In the genomic region with DNA sequence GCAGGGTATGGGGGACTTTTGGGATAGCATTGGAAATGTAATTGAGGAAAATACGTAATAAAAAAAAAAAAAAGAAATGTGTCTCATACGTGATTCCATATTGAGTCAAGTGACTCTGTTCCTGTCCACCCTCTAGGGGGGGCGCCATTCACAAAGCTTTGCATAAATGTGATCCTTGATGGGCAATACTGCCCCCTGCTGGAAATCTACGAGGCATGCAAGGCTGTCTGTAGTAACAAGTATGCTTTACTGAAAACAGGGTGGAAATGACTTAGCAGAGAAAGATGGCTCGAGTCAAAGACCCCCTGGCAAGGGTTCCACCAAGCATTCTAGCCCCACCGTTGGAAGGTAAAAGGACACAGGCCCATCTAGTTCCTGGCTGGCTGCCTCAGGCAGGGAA, we compare ENCODE assay signal across 8 mouse cellular contexts.
DNase-seq lines count a peak whose midpoint lies in the region; ATAC-seq and TF ChIP-seq lines count a peak whose summit lies in the region.

No protein-coding gene starts in this region.

- in situ Hi-C loops in ES-E14 (cut with MboI; ENCODE audit: low sequenced_read_pairs in 2 of 2, unreplicated experiment in 2 of 2) = no loop called here

- no peak overlapping the region for H3K4me3 ChIP-seq in kidney, adult 2 months (ENCODE audit: insufficient read depth, low read depth, low read length)
- H3K4me3 ChIP-seq in ES-E14 (ENCODE audit: insufficient read depth in 1 of 2, low read depth in 1 of 2, low read length in 2 of 2, poor library complexity in 1 of 2, severe bottlenecking in 1 of 2) = no peak overlapping the region

- ATAC-seq in common myeloid progenitor, adult 5-6 weeks (replicated peaks; ENCODE audit: low read depth, poor library complexity, severe bottlenecking) = peak; percentile 74

- H3K27ac ChIP-seq in kidney, adult 2 months (ENCODE audit: insufficient read depth, low read depth, low read length) = no peak overlapping the region
- no peak overlapping the region for H3K27ac ChIP-seq in ES-E14 (ENCODE audit: insufficient read depth, low read depth, low read length, poor library complexity, severe bottlenecking)

- H3K9ac ChIP-seq in ES-E14 (ENCODE audit: insufficient read depth, low read depth, low read length, poor library complexity, severe bottlenecking) = no peak overlapping the region

- H3K9me3 ChIP-seq in ES-E14 (ENCODE audit: control insufficient read depth, insufficient read depth, low read depth, low read length) = no peaks in the 10 kb centered on the region

- no peaks in the 10 kb centered on the region for H3K36me3 ChIP-seq in kidney, adult 2 months (ENCODE audit: control insufficient read depth, insufficient read depth, low read length)
- no peaks in the 10 kb centered on the region for H3K36me3 ChIP-seq in ES-E14 (ENCODE audit: control insufficient read depth, insufficient read depth, low read length, poor library complexity, severe bottlenecking)

- WGBS in kidney, adult 2 months = 57% methylated on average over 6 of the region's 6 CpGs

- peak; percentile 41 for TF ChIP-seq CTCF in kidney, adult 2 months (conservative IDR thresholded peaks at IDR 0.05; ENCODE audit: insufficient read depth, insufficient read length, low read depth, low read length)

- no peak for DNase-seq in kidney, adult 2 months
- DNase-seq in kidney, adult 18-20 months = no peak
- peak; percentile 51 for DNase-seq in ES-E14 (ENCODE audit: low read depth, low spot score)
- DNase-seq in retina, embryonic 14.5 days (ENCODE audit: low spot score) = peak; percentile 61
- DNase-seq in urinary bladder, postnatal 10 days (ENCODE audit: low spot score) = no peak
- DNase-seq in frontal cortex, postnatal 10 days (ENCODE audit: low spot score in 2 of 2) = no peak
- no peak for DNase-seq in heart, adult 8-10 months (ENCODE audit: low spot score)

- no peaks in the 10 kb centered on the region for H3K4me1 ChIP-seq in kidney, adult 2 months (ENCODE audit: control insufficient read depth, insufficient read depth, low read length)
- H3K4me1 ChIP-seq in ES-E14 (ENCODE audit: control insufficient read depth in 2 of 2, insufficient read depth in 2 of 2, low read length in 2 of 2, poor library complexity in 1 of 2) = no peaks in the 10 kb centered on the region

- no peaks in the 10 kb centered on the region for H3K27me3 ChIP-seq in kidney, adult 2 months (replicated peaks; ENCODE audit: control insufficient read depth, insufficient read depth, low read length)

- no peak for TF ChIP-seq POLR2A in kidney, adult 2 months (IDR thresholded peaks at IDR 0.05; ENCODE audit: low read depth, low read length)

TF ChIP-seq in ES-E14, 5 proteins besides CTCF, POLR2A, EP300 and RAD21:
- TF ChIP-seq HCFC1 (IDR thresholded peaks at IDR 0.05; ENCODE audit: borderline replicate concordance, insufficient read depth, low read length) = no peak
- TF ChIP-seq ZC3H11A (IDR thresholded peaks at IDR 0.05; ENCODE audit: borderline replicate concordance, low read depth, low read length) = no peak
- TF ChIP-seq MAFK (IDR thresholded peaks at IDR 0.05; ENCODE audit: insufficient read depth, low read depth, low read length) = no peak
- no peak for TF ChIP-seq CHD2 (IDR thresholded peaks at IDR 0.05; ENCODE audit: low read depth, low read length)
- no peak for TF ChIP-seq ZNF384 (IDR thresholded peaks at IDR 0.05; ENCODE audit: low read depth, low read length)
TF ChIP-seq in ES-E14: peak in this region for 0.

Comparison
In these comparisons a context has a peak if more than half of its experiments do, and no peak if none do; other contexts are left out.
1. DNase-seq: peak in ES-E14 (single experiment) and retina, embryonic 14.5 days (single experiment); none in kidney, adult 2 months (single experiment), kidney, adult 18-20 months (single experiment), urinary bladder, postnatal 10 days (single experiment), frontal cortex, postnatal 10 days (0 of 2) and heart, adult 8-10 months (single experiment).